Mouse (Mus musculus) hindlimb bud, embryonic 11.5 days (tissue): Measurements from ENCODE around the gene Mrpl18.
"Not testable (repeated sequence)": the region's sequence is repeated elsewhere in the genome, so short reads cannot be mapped to it uniquely, and the experiment has no call there.

Experiments
- DNase-seq: peaks from one replicate; pipeline ENCODE4 v3.0.0-alpha.2; 2012; ENCODE audit warnings: low read depth, low spot score; ENCODE audit errors: extremely low spot score

The Mrpl18 gene

DNA sequence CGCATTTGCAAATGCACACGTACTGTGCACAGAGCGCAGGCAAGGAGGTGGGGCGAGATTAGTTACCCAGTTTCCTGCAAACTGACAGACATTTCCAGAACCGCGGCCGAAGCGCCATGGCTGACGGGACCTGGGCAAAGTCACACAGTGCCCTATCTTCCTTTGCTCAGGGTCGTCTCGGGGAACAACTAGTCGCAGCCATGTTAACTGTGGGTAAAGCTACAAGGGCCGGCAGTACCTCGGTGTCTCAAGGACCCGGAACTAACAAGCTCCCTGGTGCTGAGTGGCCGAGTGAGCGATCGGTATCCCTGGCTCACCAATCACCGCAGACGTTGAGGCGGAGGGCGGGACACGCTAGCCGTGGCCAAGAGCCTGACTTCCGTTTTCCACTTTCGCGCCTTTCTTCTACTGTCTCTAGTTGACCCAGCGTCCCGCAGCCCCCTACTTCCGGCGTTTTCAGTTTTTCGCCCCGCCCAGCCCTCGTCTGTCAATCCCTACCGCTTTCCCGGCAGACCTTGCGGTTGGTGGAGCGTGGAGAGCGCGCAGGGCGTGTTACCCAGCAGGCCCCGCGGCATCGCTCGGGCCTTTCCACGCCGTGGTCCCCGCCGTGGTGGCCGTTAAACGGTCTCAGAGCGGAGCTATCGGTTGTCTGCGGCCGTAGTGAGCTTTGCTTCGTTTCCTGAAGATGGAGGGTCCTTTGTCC, at the start of gene Mrpl18:
Gene Mrpl18 (minus strand): TSS at position 465 of the 703 bp plus-strand sequence.
- DNase-seq, result peak; percentile 95

DNA sequence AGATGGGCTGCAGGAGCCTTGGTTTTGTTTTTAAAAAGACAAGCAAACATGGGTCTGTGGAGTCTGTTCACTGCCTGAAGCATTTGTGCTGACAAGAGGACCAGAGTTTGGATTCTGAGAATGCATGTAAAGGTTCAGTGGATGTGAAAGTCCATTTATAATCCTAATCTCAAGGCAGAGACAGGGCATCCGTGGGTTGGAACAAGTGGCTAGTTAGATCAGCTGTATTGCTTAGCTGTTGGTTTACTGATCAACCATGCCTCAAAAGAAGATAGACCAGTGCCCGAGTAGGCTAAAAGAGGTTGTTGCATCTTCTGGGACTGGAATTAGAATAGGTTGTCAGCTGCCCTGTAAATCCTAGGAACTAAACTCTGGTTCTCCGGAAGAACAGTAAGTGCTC, 47.3 kb upstream of the Mrpl18 start:
- DNase-seq, result no peak

DNA sequence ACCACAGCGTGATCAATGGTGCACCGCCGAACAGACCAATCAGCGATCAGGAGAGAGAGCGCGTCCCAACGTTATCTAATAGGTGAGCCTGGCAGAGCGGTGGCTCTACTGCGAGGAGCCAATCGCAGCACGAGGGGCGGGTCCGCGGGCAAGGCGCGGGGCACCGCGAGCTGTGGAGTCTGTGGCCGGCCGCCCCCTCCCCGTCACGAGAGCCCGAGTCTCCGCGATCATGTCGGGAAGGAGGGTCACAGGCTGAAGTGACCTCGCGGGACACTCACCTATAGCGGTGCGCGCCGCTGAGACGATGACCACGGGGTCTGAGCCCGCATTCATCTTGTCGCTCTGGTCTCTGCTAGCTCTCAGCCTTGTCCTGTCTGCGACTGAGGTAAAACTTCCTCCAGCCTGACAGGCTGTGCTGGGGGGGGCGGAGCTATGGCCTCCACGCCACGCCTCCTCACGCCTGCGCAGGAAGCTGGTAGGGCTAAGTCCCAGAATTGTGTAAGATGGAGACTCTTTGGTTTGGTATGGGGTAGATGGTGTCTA, 44.3 kb upstream of the Mrpl18 start, which contains the start of gene Acat2:
Gene Acat2 (minus strand): TSS at position 417 of the 543 bp plus-strand sequence.
- DNase-seq, result peak; percentile 74

DNA sequence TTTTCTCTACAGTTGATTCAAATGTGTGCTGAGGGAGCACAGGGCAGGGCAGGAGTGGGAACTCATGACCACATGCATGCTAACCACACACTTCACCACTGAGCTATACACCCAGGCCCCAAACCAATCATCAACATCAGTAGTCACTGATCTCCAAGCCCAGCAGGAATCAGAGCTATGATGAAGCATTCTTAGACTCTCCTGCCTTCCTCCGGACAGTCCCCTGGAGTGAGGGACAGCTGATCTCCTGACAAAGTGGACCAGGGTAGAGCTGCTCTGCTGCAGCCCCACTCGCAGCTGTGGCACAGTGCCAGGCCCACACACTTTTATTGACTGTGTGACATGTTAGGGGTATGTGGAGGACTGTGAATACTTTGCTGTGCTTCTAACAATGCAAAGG, 43.2 kb upstream of the Mrpl18 start:
- DNase-seq, result not testable (repeated sequence)

DNA sequence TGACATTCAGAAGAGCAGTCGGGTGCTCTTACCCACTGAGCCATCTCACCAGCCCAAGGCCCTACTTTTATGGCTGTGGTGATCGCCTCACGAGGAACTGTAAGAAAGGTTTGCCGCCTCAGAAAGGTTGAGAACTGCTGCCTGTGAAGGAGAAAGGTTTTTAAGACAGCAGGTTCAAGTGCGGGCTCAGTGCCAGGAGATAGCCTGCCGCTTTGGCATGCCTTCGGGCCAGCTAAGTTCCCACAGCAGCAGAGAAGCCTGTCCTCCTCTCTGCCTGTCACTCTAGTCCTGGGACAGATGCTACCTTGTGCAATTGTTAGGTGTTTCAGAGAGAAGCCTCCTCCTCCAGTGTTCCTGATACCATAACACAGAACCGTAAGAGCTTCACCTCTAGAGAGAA, 40.5 kb upstream of the Mrpl18 start:
- no peak for DNase-seq

DNA sequence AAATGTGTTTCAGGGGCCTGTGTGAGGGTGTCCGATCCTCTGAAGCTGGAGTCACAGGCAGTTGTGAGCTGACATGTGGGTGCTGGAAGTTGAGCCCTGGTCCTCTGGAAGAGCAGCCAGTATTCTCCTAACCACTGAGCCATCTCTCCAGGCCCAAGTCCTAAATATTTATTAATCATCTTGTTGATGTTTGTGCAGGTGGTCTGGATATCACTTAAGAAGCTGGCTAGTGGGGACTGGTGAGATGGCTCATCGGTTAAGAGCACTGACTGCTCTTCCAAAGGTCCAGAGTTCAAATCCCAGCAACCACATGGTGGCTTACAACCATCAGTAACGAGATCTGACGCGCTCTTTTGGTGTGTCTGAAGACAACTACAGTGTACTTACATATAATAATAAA, 33.5 kb upstream of the Mrpl18 start:
- no peak for DNase-seq

DNA sequence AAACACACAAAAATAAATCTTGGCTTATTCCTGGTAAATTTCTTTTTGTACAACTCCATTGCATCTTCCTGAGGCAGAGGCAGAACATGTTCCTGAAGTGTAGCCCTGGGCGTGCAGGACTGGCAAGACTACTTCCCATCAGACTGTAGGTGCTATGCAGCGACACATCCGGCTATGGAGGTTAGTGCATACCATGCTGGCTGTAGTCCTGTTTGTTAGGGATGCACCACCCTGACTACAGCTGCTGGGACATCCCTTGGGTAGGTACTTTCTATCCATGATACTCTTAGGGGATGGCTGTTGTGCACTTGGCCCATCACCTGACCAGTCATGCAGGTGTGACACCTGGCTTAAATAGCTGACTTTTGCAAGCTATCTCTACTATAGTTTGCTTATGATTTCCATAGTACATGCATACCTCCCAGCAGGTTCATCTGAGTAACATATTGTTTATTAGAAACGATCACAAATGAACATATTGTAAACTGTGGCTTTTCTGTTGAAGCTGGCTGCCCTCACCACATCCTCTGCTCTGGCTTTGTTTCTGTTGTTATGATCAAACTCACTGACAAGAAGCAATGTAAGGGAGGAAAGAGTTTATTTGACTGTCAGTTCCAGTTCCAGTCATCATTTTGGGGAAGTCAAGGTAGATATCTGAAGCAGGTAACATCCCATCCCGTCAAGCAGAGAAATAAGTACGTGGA, 26.5 kb upstream of the Mrpl18 start:
- DNase-seq, result no peak

DNA sequence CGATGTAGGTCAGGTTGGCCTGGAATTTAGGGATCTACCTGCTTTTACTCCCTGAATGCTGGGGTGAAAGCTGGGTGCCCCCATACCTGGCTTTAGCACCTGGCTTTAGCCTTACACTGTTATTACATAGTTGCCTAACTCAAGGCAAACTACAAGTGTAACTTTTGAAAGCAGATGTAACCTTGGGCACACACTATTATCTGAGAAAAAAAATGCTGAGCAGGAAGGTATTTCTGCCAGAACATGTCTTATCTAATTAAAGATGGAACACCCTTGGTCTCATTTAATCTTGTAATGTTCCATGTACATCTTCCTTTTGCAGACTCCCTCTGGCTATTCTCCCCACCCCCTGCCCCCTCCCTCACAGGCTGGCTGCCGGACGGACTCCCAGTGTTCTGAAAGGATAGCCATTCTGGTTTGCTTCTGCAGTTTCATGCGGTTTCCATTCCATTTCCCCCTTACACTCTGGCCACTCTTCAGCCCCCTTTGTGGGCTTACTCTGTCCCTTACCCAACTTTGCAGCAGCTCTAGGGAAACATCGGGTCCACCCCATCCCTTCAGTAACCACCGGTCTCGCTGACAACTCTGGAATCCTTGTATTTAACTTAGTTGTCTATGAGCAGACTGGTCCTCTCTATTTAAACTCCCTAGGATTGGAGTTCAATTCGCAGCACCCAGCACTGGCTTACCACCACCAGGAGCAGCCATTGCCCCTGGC, 25.6 kb upstream of the Mrpl18 start:
- DNase-seq, result no peak

DNA sequence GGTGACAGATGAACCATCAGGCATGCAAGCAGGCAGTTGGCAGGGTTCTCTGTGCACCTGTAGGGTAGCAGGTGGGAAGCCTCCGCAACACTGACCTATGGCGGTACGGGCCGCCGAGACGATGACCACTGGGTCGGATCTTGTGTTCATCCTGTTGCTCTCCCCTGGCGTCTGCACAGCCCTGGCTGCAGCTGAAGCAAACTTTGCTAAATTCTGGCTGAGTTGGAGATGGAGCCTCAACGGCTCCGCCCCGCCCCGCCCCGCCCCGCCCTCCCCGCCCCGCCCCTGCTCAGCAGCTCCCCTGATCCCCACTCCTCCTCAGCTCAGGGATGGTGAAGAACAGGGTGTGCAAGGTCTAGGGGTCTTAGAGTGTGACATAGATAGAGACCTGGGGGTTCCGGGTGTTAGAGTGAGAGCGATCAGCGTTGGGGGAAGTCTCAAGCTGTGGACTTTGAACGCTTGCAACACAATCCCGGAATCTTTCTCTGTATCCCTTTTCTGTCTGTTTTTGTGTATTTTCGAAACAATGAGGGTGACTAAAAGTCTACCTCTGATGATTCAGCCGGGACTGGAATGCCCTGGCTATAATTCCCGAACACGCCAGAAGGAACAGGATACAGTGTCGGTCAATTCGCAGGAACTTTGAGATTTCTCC, 24.1 kb upstream of the Mrpl18 start, which contains the start of gene Acat3:
Gene Acat3 (minus strand): TSS at position 450 of the 655 bp plus-strand sequence.
- no peak for DNase-seq

DNA sequence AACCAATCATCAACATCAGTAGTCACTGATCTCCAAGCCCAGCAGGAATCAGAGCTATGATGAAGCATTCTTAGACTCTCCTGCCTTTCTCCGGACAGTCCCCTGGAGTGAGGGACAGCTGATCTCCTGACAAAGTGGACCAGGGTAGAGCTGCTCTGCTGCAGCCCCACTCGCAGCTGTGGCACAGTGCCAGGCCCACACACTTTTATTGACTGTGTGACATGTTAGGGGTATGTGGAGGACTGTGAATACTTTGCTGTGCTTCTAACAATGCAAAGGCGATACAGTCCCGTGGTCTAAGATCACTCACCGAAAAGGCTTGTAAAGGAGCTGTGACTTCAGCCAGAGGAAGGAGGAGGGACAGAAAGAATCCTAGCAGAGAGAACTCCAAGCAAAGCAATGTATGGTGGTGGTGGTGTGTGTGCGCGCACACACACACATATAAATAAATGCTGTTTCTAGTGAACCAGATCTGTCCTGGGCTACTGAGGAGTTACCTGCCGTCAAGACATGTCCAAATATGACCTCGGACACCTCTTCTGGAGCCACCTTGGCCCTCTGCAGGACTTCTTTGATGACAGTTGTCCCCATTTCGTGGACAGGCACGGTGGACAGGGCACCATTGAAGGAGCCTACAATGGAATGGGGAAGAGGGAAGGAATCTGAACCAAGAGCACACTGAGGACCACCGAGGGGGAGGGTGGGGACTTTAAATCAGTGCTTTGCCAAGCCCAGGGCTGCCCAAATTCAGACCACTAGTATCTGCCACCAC, 23.4 kb upstream of the Mrpl18 start:
- DNase-seq, result not testable (repeated sequence)

DNA sequence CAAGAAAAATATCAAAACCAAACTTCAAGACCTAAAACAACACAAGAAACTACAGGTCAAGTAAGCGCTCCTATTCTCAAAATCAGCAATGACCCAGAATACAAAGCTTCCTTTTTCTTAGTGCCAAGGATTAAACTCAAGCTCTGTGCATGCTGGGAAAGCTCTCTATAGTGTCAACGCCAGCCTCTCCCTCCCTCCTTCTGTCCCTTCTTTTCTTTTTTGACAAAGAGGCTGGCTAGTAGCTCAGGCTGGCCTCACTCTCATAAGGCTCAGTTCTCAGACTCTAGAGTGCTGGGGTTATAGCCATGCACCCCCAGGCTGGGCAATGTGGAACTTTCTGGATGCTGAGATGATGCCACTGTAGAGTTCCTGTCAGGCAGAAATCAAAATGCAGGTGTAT, 21.9 kb upstream of the Mrpl18 start:
- no peak for DNase-seq

DNA sequence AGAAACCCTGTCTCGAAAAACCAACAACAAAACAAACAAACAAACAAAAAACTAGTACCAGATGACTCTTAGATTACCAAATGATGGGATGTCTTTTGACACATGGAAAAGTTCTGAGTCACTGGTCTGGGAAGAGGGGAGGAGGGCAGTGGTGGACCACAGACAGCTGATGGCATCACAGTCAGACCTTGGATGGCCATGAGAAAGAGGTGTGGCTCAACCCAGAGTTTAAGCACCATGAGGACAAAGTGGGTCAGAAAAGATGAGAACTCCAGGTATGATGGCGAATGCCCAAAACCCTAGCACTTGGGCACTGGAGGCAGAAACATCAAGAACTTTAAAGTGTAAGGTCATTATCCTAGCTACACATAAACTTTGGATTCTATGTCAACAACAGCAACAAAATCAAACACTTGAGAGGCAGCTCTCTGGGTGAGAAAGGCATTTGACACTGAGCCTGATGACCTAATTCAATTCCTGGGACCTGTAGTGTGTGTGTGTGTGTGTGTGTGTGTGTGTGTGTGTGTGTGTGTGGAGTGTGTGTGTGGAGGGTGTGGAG, 21.3 kb upstream of the Mrpl18 start:
- no peak for DNase-seq

DNA sequence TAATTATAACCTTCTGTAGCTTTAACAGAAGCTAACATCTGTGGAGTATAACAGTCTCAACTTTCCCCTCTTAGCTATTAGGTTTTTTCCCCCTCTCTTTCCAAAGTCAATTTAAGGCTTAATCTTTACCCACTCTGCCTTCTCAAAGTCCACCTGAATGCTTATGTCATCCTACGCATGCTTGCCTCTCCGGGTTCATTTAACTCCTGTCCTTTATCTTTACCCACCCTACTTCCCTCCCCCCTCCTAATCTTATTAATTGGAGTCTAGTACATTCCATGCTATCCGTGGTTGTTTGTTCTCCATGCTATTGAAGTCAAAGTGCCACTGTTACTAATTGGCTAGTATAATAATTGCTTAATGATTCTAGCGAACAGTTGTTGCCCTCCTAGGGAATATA, 19.6 kb upstream of the Mrpl18 start:
- DNase-seq, result no peak

DNA sequence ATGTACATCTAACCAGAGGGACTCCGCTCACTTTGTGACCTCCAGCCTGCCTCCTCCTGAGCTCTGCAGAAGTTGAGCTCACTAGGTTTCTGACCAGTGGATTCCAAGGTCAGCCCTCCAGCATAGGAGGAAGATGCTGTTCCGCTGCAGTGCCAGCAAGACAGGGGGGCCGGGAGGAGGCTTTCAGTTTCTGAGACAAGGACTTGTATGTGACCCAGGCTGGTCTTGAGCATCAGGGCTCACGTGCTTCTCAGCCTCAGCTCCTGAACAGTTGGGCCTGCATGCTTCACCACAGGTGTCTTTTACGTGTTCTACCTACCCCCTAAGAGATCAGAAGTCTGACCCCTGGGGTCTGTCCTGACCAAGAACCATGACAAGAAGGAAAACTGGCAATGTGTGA, 15.4 kb upstream of the Mrpl18 start:
- not testable (repeated sequence) for DNase-seq

DNA sequence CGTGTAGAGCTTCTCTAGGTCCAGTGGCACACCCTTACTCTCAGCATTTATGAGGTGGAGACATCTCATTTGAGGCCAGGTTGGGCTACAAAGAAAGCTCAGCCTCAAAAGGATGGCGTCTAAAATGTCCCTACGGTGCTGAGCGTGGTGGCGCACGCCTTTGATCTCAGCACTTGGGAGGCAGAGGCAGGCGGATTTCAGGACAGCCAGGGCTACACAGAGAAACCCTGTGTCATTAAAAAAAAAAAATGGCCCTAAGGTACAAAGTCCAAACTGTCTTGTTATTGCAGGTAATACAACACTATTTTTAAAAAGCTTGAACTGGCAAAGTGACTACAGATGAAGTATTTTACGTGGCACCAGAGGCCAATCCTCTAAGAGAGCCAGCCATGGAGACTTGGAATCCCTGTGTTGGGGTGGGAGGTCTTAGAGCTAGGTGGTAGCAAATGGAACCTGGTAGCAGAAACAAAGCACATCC, 9.6 kb upstream of the Mrpl18 start:
- DNase-seq, result no peak

DNA sequence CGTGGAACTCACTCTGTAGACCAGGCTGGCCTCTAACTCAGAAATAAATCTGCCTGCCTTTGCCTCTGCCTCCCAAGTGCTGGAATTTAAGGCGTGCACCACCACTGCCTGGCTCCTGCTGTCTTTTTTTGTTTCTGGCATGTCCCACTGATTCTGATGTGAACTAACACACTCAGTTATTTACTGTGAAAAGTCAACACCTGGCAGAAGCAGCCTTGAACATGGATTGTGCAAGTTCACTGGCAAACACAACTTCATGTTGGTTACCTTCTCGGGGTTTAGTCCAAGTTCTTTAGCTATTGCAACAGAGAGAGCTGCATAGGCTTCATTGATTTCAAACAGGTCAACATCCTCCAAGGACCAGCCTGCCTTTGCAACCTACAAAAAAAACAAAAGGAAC, 8.9 kb upstream of the Mrpl18 start:
- DNase-seq, result no peak

DNA sequence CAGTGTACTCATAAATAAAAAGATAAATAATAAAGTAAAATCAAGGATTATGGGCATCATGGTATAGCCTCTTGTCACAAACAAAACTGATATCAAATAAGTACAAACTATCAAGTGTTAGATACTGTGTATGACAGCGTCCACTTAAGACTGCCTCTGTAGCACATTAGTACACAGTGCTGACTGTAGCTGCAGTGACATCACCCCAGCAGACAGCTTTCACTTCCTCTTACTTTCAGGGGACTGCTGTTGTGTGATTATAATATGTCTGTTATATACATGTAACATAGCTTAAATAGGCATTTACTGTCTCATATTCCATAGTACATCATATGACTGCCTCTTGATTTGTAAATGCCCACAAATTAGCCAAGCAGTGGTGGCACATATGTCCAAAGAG, 4.9 kb upstream of the Mrpl18 start:
- DNase-seq, result no peak

DNA sequence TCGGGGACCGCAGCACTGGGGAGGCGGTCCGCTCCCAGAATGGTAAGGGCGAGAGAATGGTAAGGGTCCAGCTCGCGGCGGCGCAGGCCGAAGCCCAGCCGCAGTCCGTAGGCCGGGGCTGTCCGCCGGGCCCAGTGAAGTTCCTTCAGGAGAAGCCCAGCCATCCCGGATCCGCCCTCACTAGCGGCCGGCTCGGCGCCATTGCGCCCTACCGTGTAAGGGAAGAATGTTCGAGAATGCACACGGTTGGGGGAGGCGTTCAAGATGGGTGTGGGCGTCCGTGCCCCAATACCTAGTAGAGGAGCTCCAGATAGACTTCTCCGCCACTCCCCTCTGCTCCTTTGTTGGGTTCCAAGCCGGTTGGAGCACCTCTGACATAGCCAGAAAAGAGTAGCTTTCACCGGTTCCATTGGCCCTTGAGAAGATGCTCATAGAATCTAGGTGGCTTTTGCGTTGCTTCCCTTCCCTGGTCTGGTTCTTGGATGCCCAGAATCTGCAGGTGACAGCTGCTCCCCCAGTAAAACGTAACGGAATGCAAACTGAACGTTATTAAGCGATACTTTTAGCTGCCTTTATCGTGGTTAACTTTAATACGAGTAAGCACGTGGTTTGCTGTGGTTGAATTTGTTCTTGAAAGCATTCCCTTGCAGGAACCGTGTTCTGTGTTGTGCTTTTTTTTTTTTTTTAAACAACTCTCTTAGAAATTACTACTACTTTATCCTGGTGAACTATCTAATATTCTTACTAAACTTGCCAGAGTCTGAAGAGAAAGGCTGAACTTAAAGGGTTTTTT, 639 bp upstream of the Mrpl18 start:
- no peak for DNase-seq

DNA sequence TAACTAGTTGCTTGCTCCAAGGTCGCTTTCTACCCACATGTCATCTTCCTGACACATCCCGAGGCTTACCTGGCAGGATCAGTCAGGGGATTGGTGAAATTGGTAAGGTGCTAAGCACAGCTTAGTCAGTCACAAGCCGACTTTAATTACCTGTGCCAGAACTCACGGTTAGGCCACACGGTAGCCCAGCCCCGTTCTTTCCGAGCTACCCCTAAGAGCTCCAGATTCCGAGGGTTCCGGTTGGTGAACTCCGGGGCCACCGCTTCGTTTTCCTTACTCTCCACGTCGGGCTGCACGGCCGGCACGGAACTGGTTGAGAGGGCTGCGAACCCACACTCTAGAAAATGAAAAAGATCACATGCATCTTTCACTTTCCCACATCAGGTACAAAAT, 661 bp downstream of the Mrpl18 start, which contains the start of gene Tcp1:
Gene Tcp1 (plus strand): TSS at position 214 of the 393 bp plus-strand sequence.
- DNase-seq, result no peak
